ENCODE assay signal across 8 mouse cellular contexts in the genomic region with DNA sequence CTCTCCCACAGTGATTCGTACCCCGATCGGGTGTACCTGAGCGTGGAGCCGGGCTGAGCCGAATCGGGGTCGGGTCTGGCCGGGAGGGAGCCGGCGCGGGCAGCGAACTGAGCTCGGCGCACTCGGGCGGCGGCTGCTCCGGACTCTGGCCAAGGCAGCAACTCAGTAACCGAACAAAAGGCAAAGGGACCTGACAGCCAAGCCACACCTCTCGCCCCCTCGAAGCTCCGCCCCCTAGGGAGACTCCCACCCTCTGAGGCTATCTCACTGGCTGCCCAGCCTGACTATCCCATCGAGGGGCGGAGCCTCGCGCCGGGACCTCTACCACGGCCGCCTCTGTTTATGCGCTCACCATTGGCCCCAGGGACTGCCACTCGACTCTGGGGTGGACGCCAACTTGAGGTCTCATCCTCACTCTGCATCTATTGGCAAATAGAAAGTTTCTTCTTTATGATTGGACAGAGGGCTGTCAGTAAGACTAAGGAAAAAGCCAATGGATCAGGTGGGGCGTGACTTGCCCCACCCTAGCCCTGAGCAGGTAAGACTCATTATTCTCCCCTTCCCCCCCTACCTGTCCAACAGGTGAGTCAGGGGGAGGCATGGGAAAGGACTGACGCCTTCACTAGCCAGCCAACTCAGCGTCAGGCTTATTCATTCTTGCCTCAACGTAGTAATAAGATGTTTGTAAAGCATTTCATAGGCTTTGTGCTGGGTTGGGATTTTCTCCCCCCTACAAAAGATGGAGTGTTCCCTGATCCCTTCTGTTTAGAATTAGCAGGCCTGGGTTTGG. TPM values are rescaled to one million over a fixed set of nuclear protein-coding genes. Genes with fewer than 3 reads are reported as not detected.
DNase-seq lines count a peak whose midpoint lies in the region; ATAC-seq and TF ChIP-seq lines count a peak whose summit lies in the region.

Jup (minus strand) TSS at position 164 of the 790 bp plus-strand sequence.

- peak within 1 kb of the TSS; percentile 81 for H3K4me2 ChIP-seq in heart, embryonic 12.5 days
- peak within 1 kb of the TSS; percentile 74 for H3K4me2 ChIP-seq in kidney, postnatal 0 days (ENCODE audit: low read length)
- H3K4me2 ChIP-seq in liver, embryonic 11.5 days = peak within 1 kb of the TSS; percentile 73
- H3K4me2 ChIP-seq in stomach, embryonic 14.5 days (replicated peaks; ENCODE audit: low read depth, low read length) = peak within 1 kb of the TSS; percentile 78

- H3K79me2 ChIP-seq in C2C12 (ENCODE audit: control insufficient read depth, insufficient read depth) = peaks cover 46% of the 10 kb centered on the region

- peaks cover 81% of the 10 kb centered on the region for H3K4me1 ChIP-seq in heart, embryonic 12.5 days (replicated peaks)
- peaks cover 32% of the 10 kb centered on the region for H3K4me1 ChIP-seq in kidney, postnatal 0 days (replicated peaks; ENCODE audit: insufficient read depth, low read length)
- H3K4me1 ChIP-seq in liver, embryonic 11.5 days (replicated peaks; ENCODE audit: control insufficient read depth, insufficient read depth, low read length) = peaks cover 29% of the 10 kb centered on the region
- peaks cover 51% of the 10 kb centered on the region for H3K4me1 ChIP-seq in stomach, embryonic 14.5 days (ENCODE audit: control insufficient read depth, insufficient read depth, low read length)

- H3K9me3 ChIP-seq in heart, embryonic 12.5 days (replicated peaks) = no peaks in the 10 kb centered on the region
- H3K9me3 ChIP-seq in kidney, postnatal 0 days (replicated peaks; ENCODE audit: low read length) = no peaks in the 10 kb centered on the region
- no peaks in the 10 kb centered on the region for H3K9me3 ChIP-seq in liver, embryonic 11.5 days (ENCODE audit: control insufficient read depth, low read length)
- no peaks in the 10 kb centered on the region for H3K9me3 ChIP-seq in stomach, embryonic 14.5 days (ENCODE audit: control insufficient read depth, low read depth, low read length)

- peak within 1 kb of the TSS; percentile 95 for H3K9ac ChIP-seq in heart, embryonic 12.5 days
- peak within 1 kb of the TSS; percentile 90 for H3K9ac ChIP-seq in kidney, postnatal 0 days (ENCODE audit: low read depth, low read length)
- H3K9ac ChIP-seq in liver, embryonic 11.5 days (ENCODE audit: low read depth, low read length) = peak within 1 kb of the TSS; percentile 69
- H3K9ac ChIP-seq in stomach, embryonic 14.5 days (replicated peaks; ENCODE audit: low read depth, low read length) = peak within 1 kb of the TSS; percentile 67

- WGBS in heart, embryonic 12.5 days = 1% methylated on average over 37 of the region's 37 CpGs
- 1% methylated on average over 37 of the region's 37 CpGs for WGBS in kidney, postnatal 0 days
- WGBS in liver, embryonic 11.5 days = 1% methylated on average over 37 of the region's 37 CpGs
- under 1% methylated on average over 37 of the region's 37 CpGs for WGBS in stomach, embryonic 14.5 days

- H3K79me3 ChIP-seq in C2C12 (ENCODE audit: low read depth) = peaks cover 30% of the 10 kb centered on the region

- H3ac ChIP-seq in C2C12 (ENCODE audit: control insufficient read depth, insufficient read length, low read depth) = peak within 1 kb of the TSS; percentile 76

- ATAC-seq in erythroid progenitor cell, adult 5-6 weeks (replicated peaks; ENCODE audit: low FRiP score, poor library complexity, severe bottlenecking) = 0 out of 2 replicates have a peak, but pooled peaks have one; percentile 45
- peak; percentile 97 for ATAC-seq in heart, embryonic 12.5 days (ENCODE audit: insufficient number of reproducible peaks, low FRiP score)
- ATAC-seq in kidney, postnatal 0 days (replicated peaks; ENCODE audit: low FRiP score, low read depth) = peak; percentile 97
- ATAC-seq in liver, embryonic 11.5 days (replicated peaks; ENCODE audit: low FRiP score) = peak; percentile 97
- peak; percentile 98 for ATAC-seq in stomach, embryonic 14.5 days (ENCODE audit: insufficient number of reproducible peaks, insufficient read depth, low FRiP score, low read depth)

- peak within 1 kb of the TSS; percentile 84 for H3K27ac ChIP-seq in heart, embryonic 12.5 days (ENCODE audit: poor library complexity, severe bottlenecking)
- H3K27ac ChIP-seq in kidney, postnatal 0 days = peak within 1 kb of the TSS; percentile 97
- H3K27ac ChIP-seq in liver, embryonic 11.5 days (ENCODE audit: low read depth, low read length) = peak within 1 kb of the TSS; percentile 70; the same call in 1 of the 2 replicates
- peak within 1 kb of the TSS; percentile 90 for H3K27ac ChIP-seq in stomach, embryonic 14.5 days (ENCODE audit: low read length)

- peak; percentile 97 for DNase-seq in brain, embryonic 18.5 days (ENCODE audit: low read depth, low spot score)
- peak; percentile 100 for DNase-seq in kidney, postnatal 0 days (ENCODE audit: low spot score)
- peak; percentile 98 for DNase-seq in liver, embryonic 11.5 days (ENCODE audit: low spot score)
- peak; percentile 93 for DNase-seq in naive thymus-derived CD4-positive, alpha-beta T cell, adult 2 months (ENCODE audit: low read depth)

- TF ChIP-seq CTCF in C2C12 (IDR thresholded peaks at IDR 0.05; ENCODE audit: control insufficient read depth, insufficient read depth, insufficient read length) = no peak
- TF ChIP-seq CTCF in kidney, postnatal 0 days (IDR thresholded peaks at IDR 0.05; ENCODE audit: low read depth) = no peak

- H3K36me3 ChIP-seq in C2C12 (ENCODE audit: control insufficient read depth, insufficient read depth) = no peaks in the 10 kb centered on the region
- H3K36me3 ChIP-seq in heart, embryonic 12.5 days = peaks cover 7% of the 10 kb centered on the region
- H3K36me3 ChIP-seq in kidney, postnatal 0 days (ENCODE audit: insufficient read depth, low read length) = no peaks in the 10 kb centered on the region
- no peaks in the 10 kb centered on the region; the same call in 1 of the 2 replicates for H3K36me3 ChIP-seq in liver, embryonic 11.5 days (ENCODE audit: control insufficient read depth, insufficient read depth, low read length)
- no peaks in the 10 kb centered on the region for H3K36me3 ChIP-seq in stomach, embryonic 14.5 days (ENCODE audit: control insufficient read depth, insufficient read depth, low read length)

- H3K27me3 ChIP-seq in C2C12 (ENCODE audit: control insufficient read depth, insufficient read depth, insufficient read length) = no peaks in the 10 kb centered on the region
- no peaks in the 10 kb centered on the region for H3K27me3 ChIP-seq in heart, embryonic 12.5 days (replicated peaks)
- no peaks in the 10 kb centered on the region for H3K27me3 ChIP-seq in kidney, postnatal 0 days (ENCODE audit: insufficient read depth, low read length)
- no peaks in the 10 kb centered on the region for H3K27me3 ChIP-seq in liver, embryonic 11.5 days (replicated peaks; ENCODE audit: control insufficient read depth, insufficient read depth, low read length)
- no peaks in the 10 kb centered on the region for H3K27me3 ChIP-seq in stomach, embryonic 14.5 days (ENCODE audit: control insufficient read depth, insufficient read depth, low read length)

- H3K4me3 ChIP-seq in C2C12 (ENCODE audit: insufficient read depth, poor library complexity, severe bottlenecking) = peak within 1 kb of the TSS; percentile 68
- H3K4me3 ChIP-seq in heart, embryonic 12.5 days = peak within 1 kb of the TSS; percentile 92
- H3K4me3 ChIP-seq in kidney, postnatal 0 days (replicated peaks; ENCODE audit: low read depth, low read length) = peak within 1 kb of the TSS; percentile 83
- H3K4me3 ChIP-seq in liver, embryonic 11.5 days (ENCODE audit: low read depth, low read length) = peak within 1 kb of the TSS; percentile 71
- peak within 1 kb of the TSS; percentile 76 for H3K4me3 ChIP-seq in stomach, embryonic 14.5 days (ENCODE audit: low read depth, low read length)

TF ChIP-seq in C2C12, 6 proteins besides CTCF, POLR2A, EP300 and RAD21:
- TF ChIP-seq MAX (IDR thresholded peaks at IDR 0.05) (peak; percentile 43), MYOD1 (IDR thresholded peaks at IDR 0.05; ENCODE audit: control insufficient read depth, insufficient read length, low read depth) (no peak)

RNA-seq across cellular contexts. Expression of gene Jup, which starts in this region (rescaled TPM):
- polyA plus RNA-seq in C2C12 (2012; fragmentation: generic; extraction: Trizol) = 127 TPM
- 7.2 and 10.1 TPM in 2 replicates for total RNA-seq in erythroid progenitor cell, adult 5-6 weeks (2015; ENCODE audit: low replicate concordance)
- total RNA-seq in erythroid progenitor cell, adult 5-6 weeks (2017; ENCODE audit: low replicate concordance) = 1.9 and 5.5 TPM in 2 replicates
- polyA plus RNA-seq in heart, embryonic 12.5 days (2016; fragmentation: Nextera tagmentation; extraction: Ambion mirVana) = 107 and 109 TPM in 2 replicates
- 119 and 129 TPM in 2 replicates for polyA plus RNA-seq in kidney, postnatal 0 days (2015; fragmentation: Nextera tagmentation; extraction: Ambion mirVana)
- 38.8 and 41.6 TPM in 2 replicates for polyA plus RNA-seq in liver, embryonic 11.5 days (2014; fragmentation: Nextera tagmentation; extraction: Ambion mirVana)
- polyA plus RNA-seq in stomach, embryonic 14.5 days (2014; fragmentation: Nextera tagmentation; extraction: Ambion mirVana) = 131 and 139 TPM in 2 replicates

Comparison
In these comparisons a context has a peak if more than half of its experiments do, and no peak if none do; other contexts are left out.
1. Peak in every context shown above with its lines: DNase-seq, ATAC-seq, H3K4me3 ChIP-seq and H3K27ac ChIP-seq.
2. ATAC-seq: peak in every context shown above with its lines; median percentile 98 in stomach, embryonic 14.5 days; 97 in heart, embryonic 12.5 days; 97 in kidney, postnatal 0 days; 97 in liver, embryonic 11.5 days; 45 in erythroid progenitor cell, adult 5-6 weeks.